Mouse (Mus musculus) retina, embryonic 14.5 days (tissue): ENCODE data around the gene Runx1.

Experiments used
- DNase-seq: peaks from one replicate; pipeline ENCODE4 v3.0.0-alpha.2; 2015; ENCODE audit warnings: low spot score

Gene Runx1

DNA sequence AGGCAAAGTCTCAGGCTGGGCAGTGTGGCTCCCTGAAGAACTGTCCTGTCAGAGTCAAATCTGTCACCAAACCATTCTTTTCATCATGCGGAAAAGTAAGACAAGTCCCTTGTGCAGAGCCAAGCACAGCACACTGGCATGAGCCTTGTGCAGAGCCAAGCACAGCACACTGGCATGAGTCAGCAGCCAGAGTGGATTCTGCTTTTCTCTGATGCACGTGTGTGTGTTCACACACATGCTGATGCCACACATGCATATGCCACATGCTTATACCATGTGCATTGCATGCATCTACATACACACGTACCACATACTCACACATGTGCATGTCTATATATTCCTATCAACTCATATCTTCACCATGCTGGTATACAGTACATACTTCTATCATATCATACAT, 174.7 kb downstream of the Runx1 start:
- DNase-seq: no peak

DNA sequence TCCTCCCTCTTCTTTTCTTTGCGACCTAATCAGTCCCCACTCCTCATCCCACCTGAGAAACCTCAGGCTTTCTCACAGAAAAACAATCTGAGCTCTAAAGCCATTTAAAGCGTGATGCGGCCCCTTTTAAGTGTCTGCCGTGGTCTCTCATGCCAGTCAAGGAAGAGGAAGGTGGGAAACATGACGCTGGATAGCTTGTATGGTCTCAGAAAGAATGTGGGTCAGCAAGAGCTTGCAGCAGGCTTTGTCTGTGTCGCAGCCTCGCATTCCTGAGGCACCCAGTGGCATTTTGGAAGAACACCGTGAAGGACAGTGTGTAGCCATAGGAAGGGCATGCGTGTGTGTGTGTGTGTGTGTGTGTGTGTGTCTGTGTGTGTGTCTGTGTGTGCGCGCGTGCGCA, 179.8 kb downstream of the Runx1 start:
- DNase-seq: peak; percentile 51

DNA sequence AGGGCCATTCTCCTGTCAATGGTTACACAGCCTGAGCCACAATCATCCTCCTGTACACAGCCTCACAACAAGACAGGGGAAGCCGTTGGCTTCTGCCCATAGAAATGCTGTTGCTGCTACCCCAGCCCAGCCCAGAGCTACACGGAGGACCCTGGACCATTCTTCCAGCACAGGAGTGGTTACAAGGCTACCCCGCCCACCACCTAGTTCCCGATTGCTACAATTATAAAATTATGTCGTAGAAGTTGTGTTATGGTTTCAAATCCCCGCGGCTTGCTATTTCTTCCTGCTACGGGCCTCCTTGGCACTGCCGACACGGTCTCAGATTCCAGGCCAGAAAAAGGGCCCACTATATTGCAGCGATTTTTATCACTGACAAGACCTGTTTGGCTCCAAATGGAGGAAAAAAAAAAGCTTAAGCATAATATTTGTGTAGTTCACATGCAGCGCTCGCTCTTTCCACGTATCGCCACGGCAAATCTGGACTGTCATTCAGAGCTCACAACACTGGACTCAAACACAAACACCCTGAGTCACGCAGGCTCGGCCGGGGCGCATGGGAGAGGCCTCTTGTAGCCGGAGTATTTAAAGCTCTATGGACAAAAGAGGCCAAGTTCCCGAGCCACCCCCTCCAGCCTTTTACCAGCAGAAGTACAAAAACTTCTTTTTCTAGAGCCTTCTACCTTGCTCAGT, 180.4 kb downstream of the Runx1 start:
- DNase-seq: no peak

DNA sequence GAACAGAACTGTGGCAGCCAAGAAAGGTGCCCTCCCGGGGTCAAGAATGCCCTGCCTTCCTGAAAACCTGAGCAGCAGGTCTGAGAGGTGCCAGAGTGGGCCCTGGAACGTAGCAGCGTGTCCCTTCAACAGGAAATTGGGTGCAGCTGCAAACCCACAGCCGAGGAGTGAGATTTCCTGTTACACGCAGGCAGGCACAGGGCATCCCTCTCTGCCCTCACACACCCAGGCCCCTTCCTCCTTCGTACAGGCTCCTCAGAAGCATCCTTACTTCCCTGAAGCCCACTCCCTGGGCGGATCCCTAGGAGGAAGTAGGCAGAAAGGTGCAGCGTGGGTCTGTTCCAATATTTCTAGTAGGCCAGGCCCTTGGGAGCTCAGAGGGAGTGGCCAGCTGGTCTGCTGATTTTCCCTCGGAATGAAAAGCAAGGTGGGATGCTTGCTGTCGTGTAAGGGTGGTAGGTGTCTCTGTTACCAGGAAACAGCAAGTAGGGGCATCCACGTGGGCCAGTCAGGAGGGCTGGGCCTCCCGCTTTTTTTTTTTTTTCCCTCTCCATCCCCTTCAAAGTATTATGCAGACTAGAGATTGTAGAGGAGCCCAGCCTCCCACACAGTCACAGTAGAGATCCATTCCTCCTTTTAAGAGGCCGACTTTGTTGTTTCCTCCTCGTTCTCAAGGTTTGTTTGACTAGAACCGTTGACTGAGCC, 181.1 kb downstream of the Runx1 start:
- DNase-seq: no peak

DNA sequence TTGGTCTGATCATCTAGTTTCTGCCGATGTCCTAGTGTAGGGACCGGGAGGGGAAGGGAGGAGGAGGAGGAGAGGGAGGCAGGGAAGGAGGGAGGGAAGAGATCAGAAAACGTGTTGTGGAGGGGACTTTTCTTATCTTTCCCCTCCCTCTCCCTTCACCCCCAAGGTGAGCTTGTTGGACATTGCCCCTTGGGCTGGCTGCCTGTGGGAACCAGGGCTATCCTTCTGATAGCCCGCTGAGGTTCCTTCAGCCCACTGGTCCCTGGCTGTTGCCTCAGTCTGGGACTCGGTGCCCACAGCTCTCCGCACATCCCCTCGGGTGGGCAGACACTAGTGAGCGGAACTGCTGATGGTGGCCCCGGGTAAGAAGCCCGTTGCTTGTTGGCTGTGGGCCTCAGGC, 181.6 kb downstream of the Runx1 start:
- no peak for DNase-seq

DNA sequence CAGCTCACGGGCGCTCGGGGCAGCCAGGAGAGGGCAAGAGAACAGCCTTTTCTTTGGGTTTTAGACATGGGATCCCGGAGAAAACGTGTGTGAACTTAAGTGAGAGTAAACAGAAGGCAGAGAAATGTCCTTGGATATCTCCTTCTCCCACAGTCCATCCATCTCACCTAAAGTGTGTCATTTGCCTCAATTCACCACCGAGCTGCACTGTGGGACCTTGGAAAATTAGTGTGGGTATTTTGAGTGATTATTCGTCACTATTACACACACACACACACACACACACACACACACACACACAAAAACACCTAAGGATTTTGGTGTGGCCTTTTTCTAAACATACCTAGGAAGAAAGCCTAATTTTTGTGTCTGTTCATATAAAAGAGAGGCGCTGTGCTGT, 183.7 kb downstream of the Runx1 start:
- no peak for DNase-seq

DNA sequence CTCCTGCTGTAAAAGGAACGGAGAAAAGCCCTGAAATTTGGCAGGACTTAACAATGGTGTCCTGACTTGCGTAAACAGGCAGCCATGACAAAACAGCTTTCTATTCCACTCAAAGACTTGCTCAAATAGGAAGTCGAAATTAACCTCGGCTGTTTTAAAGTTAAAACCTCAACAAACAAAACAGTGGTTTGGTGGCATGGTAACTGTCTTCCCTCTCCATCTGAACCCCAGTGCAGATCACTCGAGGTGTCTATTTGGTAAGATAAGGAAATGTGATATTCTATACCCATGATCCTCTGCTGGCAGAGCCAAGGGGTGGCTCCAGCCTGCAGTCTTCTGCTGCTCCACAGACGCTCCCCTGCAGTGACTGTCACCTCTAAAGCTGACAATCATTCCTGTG, 184.9 kb downstream of the Runx1 start:
- DNase-seq: no peak

DNA sequence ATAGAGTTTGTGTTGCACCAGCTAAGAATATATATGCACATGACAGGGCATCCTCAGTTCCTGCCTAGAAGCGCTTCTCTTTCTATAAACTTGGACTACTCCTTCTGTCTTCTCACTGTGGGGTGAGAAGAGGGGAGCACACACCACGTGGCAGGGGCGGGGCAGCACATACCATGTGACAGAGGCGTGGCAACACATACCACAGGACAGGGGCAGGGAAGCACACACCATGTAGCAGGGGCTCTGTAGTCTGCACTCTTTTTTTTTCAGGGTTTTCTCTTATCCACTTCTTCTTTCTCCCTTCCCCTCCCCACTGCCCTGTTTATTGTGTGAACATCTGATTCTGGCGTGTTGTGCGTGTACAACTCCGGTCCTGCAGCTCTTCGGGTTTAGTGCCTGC, 186.9 kb downstream of the Runx1 start:
- no peak for DNase-seq

DNA sequence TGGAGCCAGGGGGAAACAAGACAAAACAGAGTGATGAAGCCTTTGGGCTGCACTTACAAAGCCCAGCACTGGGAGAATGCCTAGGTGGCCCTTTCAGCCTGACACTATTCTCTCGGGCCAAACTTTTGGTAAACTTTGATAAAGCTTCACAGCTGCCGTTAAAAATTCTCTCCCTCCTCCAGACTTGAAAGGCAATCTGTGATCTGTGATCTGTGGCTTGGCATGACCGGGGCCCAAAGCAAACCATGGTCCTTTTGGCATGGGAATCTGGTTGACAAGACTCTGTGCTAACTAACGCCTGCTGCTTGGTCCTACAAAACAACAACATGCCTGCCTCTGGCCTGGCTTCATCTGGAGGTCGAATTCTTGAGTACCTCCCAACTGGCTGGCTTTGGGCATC, 188.9 kb downstream of the Runx1 start:
- no peak for DNase-seq

DNA sequence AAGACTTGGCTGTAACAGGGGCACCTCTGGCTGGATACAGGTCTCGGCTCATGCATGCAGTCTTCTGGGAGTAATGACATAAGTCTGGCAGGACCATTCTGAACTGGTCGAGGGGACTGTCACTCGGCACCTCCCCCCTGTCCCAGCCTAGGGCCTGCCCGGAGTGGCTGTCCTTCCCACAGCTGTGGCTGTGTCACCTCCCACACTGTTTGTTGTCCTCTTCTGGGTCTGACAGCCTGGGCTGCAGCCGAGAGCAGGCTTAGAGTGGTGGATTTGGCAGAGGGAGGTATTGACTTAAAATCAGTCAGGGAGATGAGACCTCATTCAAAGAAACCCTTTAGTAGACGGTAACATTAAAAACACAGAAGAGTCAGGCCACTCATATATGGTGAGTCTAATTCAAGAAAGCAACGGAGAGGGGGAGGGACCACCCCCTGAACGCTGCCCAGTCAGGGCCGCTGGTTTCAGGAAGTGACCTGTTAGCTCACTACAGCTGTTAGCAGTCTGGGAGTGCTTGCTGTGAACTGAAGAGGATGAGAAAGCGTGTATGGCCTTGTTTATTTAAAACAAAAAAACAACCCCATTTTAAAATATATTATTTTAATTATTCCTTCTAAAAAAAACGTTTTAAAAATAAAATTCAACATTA, 193.7 kb downstream of the Runx1 start:
- DNase-seq: peak; percentile 43

DNA sequence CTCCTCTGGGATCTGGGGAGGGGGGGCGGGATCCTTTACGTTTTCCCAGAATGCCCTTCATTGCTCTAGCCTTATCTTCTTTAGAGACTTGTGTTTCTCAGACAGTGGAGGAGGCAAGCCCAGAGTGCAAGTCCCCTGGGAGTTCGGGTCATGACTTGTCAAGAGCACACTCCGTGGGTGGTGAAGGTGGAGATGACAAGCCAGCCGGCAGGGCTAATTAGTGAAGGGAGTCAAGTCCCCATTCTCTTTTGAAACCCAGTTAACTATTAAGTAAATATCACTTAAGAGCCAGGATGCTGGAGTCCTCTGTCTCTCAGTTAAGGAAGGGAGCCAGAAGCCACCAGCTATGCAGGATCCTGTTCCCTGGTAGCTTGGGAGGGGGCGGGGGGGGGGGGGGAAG, 194.3 kb downstream of the Runx1 start:
- DNase-seq: no peak

DNA sequence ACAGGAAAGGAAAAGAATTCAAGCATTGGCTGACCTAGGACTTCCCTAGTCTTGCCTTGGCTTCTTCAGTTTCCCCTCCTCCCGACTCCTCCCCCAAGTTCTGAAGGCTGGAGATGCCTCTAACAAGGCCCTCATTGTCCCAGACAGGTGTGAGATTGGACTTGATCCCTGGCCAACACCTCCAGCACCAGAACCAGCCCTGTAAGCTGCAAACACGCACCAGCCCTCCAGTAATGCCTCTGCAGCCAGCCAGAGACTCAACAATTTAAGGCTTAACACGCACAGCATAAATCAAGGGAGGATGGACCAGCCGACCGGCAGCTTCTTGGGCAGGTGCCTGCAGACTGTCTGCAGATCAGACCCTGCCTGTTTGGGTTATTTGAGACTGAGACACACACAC, 195.0 kb downstream of the Runx1 start:
- DNase-seq: no peak

DNA sequence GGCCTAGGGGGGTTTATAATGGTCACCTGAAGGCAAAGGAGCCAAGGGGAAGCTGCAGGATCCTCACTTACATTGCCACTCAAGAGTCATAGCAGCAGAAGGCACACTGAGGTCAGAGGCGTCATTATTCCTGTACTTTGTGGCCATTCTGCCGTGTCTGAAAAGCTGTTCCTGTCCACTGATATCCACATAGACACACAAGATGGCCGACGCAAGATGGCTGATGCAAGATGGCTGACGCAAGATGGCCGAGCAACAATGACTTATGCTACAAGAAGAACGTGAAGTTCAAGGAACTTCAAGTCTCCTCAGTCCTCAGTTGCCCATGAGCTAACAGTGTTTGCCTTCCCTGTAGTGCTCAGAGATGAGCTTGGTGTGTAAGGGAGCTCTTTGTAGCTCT, 196.1 kb downstream of the Runx1 start:
- DNase-seq: no peak

DNA sequence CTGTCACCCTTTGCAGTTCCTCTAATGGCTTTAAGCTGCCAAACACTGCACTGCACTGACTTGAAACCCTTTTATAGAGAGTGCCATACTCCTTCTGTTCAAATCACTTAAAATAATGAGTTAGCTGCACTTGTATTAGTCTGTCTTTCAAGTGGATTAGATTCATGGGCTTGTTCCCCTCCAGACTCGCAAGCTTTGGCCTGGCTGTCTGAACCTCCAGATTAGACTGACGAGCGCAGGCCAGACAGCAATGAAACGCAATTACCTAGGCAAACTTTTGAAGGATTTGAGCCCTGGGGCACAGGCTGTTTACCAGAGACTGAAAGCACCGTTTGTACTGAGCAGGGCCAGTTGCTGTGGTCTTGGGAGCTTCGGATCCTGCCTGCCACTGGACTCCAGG, 198.7 kb downstream of the Runx1 start:
- DNase-seq: no peak

DNA sequence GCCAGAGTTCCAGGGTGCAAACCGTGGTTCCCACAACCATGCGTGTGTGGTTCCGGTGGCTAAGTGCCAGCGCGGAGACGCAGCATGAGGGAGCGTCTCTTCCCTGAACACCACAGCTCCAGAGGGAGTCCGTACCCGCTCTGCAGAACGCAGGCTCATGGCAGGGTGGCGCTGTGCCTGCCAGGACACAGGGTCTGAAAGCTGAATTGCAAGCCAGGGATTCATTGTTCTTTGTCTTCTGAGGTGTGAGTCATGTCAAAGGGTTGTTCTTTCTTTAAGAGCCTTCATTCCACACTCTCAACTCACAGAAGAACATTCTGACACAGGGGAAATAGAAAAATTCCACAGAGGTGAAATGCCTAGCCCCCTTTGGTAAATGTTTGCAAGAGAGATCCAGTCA, 202.0 kb downstream of the Runx1 start:
- no peak for DNase-seq

DNA sequence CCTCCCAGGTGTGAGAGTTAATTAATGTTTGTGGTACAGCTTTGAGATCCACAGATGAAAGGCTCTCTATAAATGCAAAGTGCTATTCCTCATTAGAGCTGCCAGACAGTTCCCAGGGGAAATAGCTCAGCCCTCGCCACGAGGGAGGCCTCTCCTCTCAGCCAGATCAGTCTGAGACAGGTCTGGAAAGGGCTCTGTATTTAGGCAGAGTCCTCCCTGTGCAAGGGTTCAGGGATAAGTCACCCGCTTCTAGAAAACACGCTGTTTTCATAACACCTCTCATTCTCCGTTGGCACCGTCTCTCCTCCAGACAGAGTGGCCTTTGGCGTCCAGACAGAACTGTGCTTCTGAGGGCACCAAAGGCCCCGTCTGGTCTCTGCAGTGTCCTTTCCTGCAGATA, 204.1 kb downstream of the Runx1 start:
- DNase-seq: no peak

DNA sequence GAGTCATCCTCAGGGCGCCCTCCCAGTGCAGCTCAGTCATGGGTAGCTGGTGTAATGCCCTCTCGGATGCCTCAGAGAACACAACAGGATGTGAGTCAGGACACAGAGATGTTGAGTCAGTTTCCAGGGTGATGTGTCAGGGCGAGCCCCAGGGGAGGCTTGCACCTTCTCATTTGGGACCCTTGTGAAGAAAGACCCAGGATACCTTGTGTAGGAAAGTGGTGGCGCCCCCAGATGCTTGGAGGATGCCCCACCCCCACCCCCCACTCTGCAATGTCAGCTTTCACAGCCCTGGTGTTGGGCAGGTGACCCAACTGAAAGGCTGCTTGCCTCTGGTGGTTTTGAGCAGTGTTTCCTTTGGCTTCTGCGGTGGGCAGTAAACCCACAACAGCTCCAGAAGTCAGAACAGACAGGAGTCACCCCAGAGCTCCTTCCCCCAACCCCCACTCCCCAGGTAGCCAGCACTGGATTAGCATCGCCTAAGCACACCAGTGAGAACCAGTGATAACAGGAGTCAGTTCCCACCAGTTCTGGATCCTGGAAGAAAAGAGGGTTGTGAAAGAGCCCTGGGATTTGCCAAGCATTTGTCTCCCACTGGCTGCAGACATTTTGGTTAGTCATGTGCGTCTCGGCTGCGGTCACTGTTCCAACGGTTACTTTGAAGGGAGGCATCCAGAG, 205.0 kb downstream of the Runx1 start:
- DNase-seq: no peak

DNA sequence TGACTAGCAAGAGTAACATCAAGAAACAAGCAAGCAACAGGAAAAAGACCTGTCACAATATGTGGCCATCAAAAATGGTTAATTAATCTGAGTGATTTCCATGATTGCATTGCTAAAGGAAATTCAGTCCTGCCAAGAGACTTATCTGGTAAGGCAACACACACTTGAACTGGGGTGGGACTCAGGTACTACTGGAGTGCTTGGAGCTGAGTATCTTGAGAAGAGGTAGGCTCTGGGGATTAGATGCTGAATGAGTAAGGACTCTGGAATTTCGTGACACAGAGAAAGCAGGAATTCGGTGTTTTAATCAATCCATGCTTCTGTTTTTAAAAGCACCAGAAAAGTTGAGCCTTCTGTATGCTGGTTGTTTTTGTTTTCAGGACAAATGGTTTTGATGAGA, 209.1 kb downstream of the Runx1 start:
- DNase-seq: no peak

DNA sequence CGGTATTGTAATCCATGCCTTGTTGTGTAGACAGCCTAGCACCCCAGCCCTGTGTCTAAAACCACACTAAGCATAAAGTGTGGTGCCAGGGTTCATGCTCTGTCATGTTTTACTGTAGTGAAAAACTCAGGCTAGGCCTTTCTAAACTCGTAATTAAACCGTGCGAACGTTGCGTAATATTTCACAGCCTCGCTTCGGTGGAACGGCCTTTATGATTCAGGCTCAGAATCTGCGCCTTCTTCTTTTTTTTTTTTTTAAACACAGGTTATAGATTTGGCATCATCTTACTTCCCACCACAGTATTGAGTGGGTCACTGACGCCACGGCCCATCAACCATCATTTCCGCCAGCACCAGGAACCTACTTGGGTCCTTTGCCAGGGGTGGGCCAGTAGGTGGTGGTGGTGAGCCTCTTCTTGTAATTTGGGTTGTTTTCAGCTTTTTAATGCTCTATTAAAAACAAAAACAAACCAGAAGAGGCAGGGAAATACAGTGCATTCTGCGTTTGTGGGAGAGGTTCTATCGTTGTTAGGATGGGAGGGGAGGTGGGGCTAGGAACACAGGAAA, 210.6 kb downstream of the Runx1 start:
- DNase-seq: no peak

DNA sequence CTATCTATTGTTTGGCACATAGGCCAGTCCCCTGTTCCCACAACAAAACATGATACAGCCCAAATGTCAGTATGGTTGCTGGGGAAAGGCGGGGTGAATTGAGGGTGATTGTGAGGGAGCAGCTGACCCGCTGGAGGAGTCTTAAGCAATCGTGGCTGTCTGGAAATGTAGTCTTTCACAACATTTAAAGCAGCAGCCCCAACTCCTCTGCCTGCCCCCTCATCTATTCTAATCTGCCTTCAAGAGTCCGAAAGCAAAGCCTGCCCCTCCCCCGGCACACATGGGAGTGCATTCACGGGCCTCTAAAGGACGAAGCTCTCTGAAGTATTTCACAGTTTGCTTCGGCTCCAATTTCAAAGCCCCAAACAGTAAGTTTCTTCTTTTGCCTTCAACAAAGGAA, 213.4 kb downstream of the Runx1 start:
- DNase-seq: no peak

DNA sequence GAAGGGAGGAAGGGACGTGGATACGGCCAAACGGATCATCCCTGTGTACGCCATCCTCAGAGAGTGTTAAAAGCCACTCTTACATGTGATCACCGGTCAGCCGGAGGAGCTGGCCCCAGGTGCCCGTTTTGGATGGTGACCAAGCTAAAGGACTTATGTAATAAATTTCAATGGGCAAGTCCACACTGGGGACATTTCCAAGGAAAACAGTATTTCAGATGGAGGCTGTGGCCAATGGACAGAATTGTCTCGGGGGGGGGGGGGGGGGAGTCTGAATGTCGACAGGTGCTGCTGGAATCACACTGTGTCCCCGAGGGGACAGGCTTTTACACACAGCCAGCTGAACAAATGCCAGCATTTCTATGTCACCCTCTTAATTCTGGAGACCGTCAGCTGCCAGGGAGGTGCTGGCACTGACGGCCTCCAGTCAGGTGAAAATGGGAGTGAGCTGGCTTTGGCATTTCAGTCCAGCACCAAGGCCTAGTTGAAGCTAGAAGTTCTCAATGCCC, 214.3 kb downstream of the Runx1 start:
- no peak for DNase-seq

DNA sequence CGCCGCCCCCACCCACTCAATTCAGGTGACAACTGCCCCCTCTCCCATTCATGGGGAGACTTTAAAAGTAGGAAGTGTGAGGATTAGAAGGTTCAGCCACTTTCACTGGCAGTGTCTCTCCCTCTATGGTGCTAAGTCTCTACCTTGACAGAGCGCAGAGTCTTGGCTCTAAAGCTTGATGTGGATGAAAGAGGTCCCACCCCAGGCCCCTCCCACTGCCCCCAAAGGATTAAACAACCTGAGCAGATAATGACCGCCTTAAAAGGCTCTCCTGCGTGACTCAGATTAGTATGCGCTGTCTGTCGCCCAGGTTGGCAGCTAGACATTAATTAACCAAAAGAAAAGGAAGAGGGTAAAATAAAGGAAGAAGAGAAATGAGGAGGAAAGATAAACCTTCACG, 215.5 kb downstream of the Runx1 start:
- no peak for DNase-seq

DNA sequence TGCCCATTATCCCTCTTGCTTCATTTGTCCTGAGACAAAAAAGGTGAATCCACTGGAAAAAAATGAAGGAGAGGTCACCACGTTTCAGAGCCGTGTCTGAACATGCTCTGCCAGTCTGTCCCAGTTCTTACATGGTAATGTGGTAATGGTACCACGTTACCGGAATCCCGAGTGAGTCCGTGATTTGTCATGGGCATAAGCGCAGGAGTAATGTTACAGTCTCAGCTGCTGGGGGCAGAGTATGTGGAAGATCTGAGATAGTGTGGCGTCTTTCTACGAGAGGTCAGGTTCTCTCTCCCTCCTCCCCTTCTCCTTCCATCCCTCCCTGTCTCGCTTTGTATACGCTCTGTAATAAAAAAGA, 216.3 kb downstream of the Runx1 start:
- peak; percentile 37 for DNase-seq
